29 mouse cellular contexts compared by ENCODE assay signal in genomic region chr13:117425015-117425414, GRCm38 (mm10).
A peak's percentile ranks its signal among the peaks of the same experiment; 100 is the strongest.
DNase-seq lines count a peak whose midpoint lies in the region; ATAC-seq lines count a peak whose summit lies in the region.
"Had no signal": no experiment of that assay in that cellular context is flagged by ENCODE, and none has a peak within 500 bp of the region (broad histone marks: within the 10 kb centered on the region; RNA-seq: fewer than 3 reads in every experiment).

No protein-coding gene starts in this region.

- no peaks in the 10 kb centered on the region for H3K4me1 ChIP-seq in kidney, embryonic 15.5 days
- no peaks in the 10 kb centered on the region for H3K4me1 ChIP-seq in midbrain, embryonic 13.5 days (replicated peaks)
- H3K4me1 ChIP-seq in midbrain, embryonic 11.5 days (ENCODE audit: control insufficient read depth, insufficient read depth, low read length): no peaks in the 10 kb centered on the region
- H3K4me1 ChIP-seq: heart, embryonic 15.5 days; liver, embryonic 12.5 days; megakaryocyte, embryonic 14.5 days; stomach, embryonic 15.5 days had no signal

- H3K27me3 ChIP-seq in kidney, embryonic 15.5 days: no peaks in the 10 kb centered on the region
- H3K27me3 ChIP-seq in midbrain, embryonic 13.5 days: no peaks in the 10 kb centered on the region
- H3K27me3 ChIP-seq in midbrain, embryonic 11.5 days (ENCODE audit: control insufficient read depth, insufficient read depth, low read length): no peaks in the 10 kb centered on the region
- H3K27me3 ChIP-seq: heart, embryonic 15.5 days; liver, embryonic 12.5 days; megakaryocyte, embryonic 14.5 days; Patski; stomach, embryonic 15.5 days had no signal

- peak; percentile 78 for DNase-seq in heart, adult 11 months
- DNase-seq in heart, postnatal 36 days: no peak
- no peak for DNase-seq in kidney, postnatal 10 days
- no peak for DNase-seq in midbrain, embryonic 11.5 days (ENCODE audit: low spot score, missing footprints)
- DNase-seq in left cerebral cortex, adult 11 months (ENCODE audit: low spot score): no peak
- DNase-seq: adrenal gland, postnatal 10 days; cerebellum, adult 11 months; cerebellum, adult 9-10 months; cerebellum, postnatal 36 days; forebrain, postnatal 0 days; kidney, adult 9 months; kidney, postnatal 36 days; left cerebral cortex, postnatal 4 days; lung, adult 18-20 months; lung, postnatal 4 days; right cerebral cortex, postnatal 25 days; thymus, adult 2 months; thymus, postnatal 36 days had no signal

- H3K27ac ChIP-seq in kidney, embryonic 15.5 days: no peak overlapping the region
- no peak overlapping the region for H3K27ac ChIP-seq in midbrain, embryonic 13.5 days
- no peak overlapping the region for H3K27ac ChIP-seq in midbrain, embryonic 11.5 days (ENCODE audit: low read depth, low read length)
- H3K27ac ChIP-seq: heart, embryonic 15.5 days; layer of hippocampus, adult 2 months; liver, embryonic 12.5 days; stomach, embryonic 15.5 days had no signal

- peak; percentile 34; the same call in 1 of the 2 replicates for ATAC-seq in kidney, embryonic 15.5 days (replicated peaks; ENCODE audit: low FRiP score)
- ATAC-seq in midbrain, embryonic 13.5 days: peak; percentile 34; the same call in 1 of the 2 replicates
- ATAC-seq in midbrain, embryonic 11.5 days (ENCODE audit: low FRiP score): no peak
- ATAC-seq: forebrain, postnatal 0 days; intestine, embryonic 16.5 days; liver, embryonic 12.5 days; lung, postnatal 0 days; midbrain, embryonic 16.5 days; Patski had no signal

- no peak overlapping the region for H3K9ac ChIP-seq in kidney, embryonic 15.5 days
- no peak overlapping the region for H3K9ac ChIP-seq in midbrain, embryonic 13.5 days (replicated peaks)
- no peak overlapping the region for H3K9ac ChIP-seq in midbrain, embryonic 11.5 days (ENCODE audit: low read length)
- H3K9ac ChIP-seq: forebrain, postnatal 0 days; heart, embryonic 15.5 days; liver, embryonic 12.5 days; stomach, embryonic 15.5 days had no signal

- WGBS in kidney, embryonic 15.5 days: 100% methylated on average over 1 of the region's 1 CpGs
- WGBS in midbrain, embryonic 13.5 days: 88% methylated on average over 1 of the region's 1 CpGs
- WGBS in midbrain, embryonic 11.5 days: 90% methylated on average over 1 of the region's 1 CpGs

- no peaks in the 10 kb centered on the region for H3K9me3 ChIP-seq in kidney, embryonic 15.5 days (replicated peaks)
- H3K9me3 ChIP-seq in midbrain, embryonic 13.5 days: no peaks in the 10 kb centered on the region
- H3K9me3 ChIP-seq in midbrain, embryonic 11.5 days (ENCODE audit: control insufficient read depth, low read length): no peaks in the 10 kb centered on the region
- H3K9me3 ChIP-seq: heart, embryonic 15.5 days; liver, embryonic 12.5 days; stomach, embryonic 15.5 days had no signal

- no peak overlapping the region for H3K4me2 ChIP-seq in kidney, embryonic 15.5 days
- H3K4me2 ChIP-seq in midbrain, embryonic 13.5 days (replicated peaks): no peak overlapping the region
- H3K4me2 ChIP-seq in midbrain, embryonic 11.5 days: no peak overlapping the region
- H3K4me2 ChIP-seq: heart, embryonic 15.5 days; liver, embryonic 12.5 days; stomach, embryonic 15.5 days had no signal

- no peaks in the 10 kb centered on the region for H3K36me3 ChIP-seq in kidney, embryonic 15.5 days
- H3K36me3 ChIP-seq in midbrain, embryonic 13.5 days: no peaks in the 10 kb centered on the region
- H3K36me3 ChIP-seq in midbrain, embryonic 11.5 days (ENCODE audit: control insufficient read depth, insufficient read depth, low read length): no peaks in the 10 kb centered on the region
- H3K36me3 ChIP-seq: heart, embryonic 15.5 days; liver, embryonic 12.5 days; stomach, embryonic 15.5 days had no signal

- no peak overlapping the region for H3K4me3 ChIP-seq in kidney, embryonic 15.5 days (replicated peaks)
- no peak overlapping the region for H3K4me3 ChIP-seq in midbrain, embryonic 13.5 days (replicated peaks)
- no peak overlapping the region for H3K4me3 ChIP-seq in midbrain, embryonic 11.5 days (ENCODE audit: low read depth, low read length)
- H3K4me3 ChIP-seq: heart, embryonic 15.5 days; layer of hippocampus, adult 2 months; liver, embryonic 12.5 days; megakaryocyte, embryonic 14.5 days; stomach, embryonic 15.5 days had no signal

- intact Hi-C loops in heart, postnatal 36 days (cut with DNase I): no loop called here
